Mouse (Mus musculus) natural killer cell, adult 2 months (primary cell): Measurements from ENCODE around the gene Kcnip2.

Experiments used
- DNase-seq, 2 experiments: peaks; one replicate each; pipeline ENCODE4 v3.0.0; 2022; ENCODE audit warnings: low spot score in 2 of 2

The Kcnip2 gene

DNA sequence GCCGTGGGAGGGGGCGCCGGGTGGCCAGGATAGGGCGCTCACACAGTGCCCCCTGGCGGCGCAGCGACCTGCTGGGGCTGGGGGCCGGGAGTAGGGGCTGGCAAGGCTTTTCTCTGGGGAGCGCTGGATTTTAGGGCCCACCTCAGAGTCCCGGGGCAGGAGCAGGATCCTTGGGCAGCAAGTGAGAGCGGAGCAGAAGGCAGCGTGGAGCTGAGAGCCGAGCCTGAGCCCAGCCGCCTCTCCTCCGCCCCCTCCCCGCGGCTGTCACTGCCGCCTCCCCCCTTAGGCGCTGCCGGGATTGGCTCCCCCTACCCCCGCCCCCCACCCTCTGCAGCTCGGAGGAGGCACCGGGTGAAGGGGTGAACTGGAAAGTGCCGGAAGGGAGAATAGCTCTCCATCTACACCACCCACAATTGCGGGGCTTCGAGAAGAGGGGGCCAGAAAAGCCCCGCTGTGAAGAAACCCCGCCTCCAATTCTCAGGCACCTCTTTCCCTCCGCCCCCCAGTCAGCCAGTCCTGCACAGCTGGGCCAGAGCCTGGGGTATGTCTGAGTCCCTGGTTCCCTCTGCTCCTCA is at the start of gene Kcnip2:
Gene Kcnip2 (minus strand): TSS at position 231 of the 575 bp plus-strand sequence.
- no peak for DNase-seq

DNA sequence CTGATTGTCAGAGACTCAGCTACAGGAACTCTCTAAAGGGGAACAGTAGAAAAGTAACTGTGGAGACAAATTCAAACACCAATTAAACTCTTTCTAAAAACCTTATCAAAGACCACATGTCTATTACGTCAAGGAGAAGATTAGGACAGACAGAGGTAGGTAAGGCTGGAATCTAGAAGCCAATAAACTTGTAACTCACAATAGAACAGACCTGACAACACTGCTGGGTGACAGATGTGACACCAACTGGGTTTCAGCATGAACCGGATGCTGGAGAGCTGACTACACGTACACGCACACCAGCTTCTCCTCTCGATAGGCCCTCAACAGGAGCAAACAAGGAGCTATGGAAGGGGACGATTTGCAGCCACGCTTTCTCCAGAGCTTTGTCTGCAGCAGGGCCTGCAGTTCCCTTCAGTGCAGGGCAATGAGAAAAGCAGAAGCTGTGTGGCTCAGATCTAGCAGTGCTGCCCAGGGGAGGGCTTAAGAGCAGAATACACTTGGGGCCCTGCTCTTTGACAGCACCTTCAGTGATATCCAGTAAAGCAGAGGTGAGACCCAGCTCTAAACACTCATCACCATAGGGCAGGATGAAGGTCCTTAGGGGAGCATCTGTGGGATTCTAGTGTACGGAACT is 39.5 kb upstream of the Kcnip2 start:
- no peak for DNase-seq

DNA sequence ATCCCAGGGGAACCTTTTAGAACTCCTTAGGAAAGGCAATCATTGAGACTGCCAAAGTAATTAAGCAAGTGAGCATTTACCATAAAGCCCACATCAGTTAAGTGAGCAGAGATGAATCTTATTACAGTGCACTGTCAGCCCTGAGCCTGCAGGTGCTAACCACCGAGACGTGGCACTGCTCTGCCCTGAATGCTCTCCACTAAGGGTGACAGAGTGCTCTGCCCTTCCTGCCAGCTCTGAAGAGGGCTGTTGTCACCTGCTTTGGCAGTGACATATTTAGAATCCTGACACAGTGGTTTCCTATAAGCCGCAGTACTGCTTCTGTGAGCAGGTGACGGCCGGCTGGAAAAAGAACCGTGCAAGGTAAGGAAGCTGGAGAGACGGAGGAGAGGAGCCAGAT is 38.7 kb upstream of the Kcnip2 start:
- peak; percentile 8 to 13 for DNase-seq

DNA sequence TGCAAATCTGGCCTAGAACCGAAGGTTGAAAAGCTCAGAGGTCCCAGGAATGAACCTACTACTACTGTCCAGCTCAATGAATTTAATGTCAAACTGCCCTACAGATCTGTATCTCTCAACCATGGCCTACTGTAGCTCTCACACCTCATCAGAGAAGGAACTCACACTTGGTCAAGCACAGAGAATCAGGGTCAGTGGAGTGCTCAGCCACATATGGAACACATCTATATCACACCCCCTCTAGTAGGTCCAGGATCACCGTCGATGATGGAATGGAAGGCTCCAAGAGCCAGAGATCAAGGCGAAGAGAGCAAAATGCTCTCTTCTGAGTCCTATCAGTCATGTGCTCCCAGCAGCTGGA is 31.9 kb upstream of the Kcnip2 start:
- no peak for DNase-seq

DNA sequence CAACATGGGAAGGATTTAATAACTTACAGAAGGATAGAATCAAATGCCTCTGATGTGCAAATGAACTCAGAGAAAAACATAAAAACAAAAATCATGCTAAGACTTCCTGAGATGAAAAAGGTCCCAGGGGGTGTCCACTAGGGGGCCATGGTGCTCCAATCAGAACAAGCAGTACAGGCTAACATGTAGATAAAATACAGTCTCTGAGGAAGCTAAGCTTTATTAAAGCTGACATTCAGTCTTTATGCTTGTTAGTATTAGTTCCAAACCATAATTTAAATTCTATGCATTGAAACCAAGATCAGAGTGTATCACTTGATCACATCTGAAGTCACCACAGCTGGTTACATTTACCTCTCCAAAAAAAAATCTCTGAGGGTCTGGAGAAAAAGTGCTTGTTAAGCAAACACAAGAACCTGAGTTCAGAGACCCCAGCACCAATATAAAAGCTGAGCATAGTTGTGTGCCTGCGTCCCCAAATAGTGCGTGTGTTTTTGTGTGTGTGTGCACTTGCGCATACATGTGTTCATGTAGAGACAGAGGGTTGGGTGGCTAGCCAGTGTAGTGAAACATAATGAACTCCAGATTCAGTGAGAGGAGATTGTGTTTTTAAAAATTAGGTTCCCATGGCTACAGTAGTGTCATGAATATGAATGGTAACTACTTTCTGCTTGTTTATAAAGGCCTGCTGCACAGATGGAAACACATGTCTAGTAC is 31.3 kb upstream of the Kcnip2 start:
- DNase-seq = peak in 1 of 2 experiments; percentile 17

DNA sequence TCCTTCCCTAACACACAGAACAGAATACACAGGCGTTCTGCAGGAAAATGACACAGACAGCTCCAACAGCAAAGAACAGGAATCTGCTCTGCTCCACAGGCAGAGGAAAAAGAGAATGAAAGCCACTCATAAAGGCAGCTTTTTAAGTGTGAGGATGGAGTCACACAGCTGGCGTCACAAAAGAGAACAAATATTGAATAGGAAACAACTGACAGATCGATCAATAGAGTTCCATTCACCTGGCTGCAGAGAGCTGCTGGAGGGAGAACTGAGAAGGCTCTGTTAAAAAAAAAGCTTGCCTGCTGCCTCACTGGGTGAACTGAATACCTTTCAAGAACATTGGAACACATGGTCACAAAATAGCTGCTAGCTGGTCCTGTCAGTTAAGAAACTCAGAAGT is 28.3 kb upstream of the Kcnip2 start:
- DNase-seq = no peak

DNA sequence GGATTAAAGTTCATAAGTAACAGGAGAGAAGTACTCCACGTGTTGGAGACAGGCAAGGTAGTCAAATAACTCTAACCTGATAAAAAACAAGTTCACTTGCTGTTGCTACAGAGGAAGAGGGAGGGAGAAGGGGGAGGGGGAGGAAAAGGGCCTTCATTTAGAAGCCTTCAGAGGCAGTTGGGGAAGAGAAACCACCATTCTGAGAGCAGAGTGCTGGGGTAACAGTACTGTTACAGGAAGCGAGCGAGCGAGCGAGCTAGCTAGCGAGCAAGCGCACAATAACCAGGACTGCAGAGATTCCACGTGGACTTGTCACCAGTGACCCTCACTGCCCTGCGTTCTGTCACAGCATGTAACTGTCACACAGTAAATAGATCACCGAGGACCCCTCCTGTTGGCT is 27.6 kb upstream of the Kcnip2 start:
- DNase-seq = peak in 1 of 2 experiments; percentile 20

DNA sequence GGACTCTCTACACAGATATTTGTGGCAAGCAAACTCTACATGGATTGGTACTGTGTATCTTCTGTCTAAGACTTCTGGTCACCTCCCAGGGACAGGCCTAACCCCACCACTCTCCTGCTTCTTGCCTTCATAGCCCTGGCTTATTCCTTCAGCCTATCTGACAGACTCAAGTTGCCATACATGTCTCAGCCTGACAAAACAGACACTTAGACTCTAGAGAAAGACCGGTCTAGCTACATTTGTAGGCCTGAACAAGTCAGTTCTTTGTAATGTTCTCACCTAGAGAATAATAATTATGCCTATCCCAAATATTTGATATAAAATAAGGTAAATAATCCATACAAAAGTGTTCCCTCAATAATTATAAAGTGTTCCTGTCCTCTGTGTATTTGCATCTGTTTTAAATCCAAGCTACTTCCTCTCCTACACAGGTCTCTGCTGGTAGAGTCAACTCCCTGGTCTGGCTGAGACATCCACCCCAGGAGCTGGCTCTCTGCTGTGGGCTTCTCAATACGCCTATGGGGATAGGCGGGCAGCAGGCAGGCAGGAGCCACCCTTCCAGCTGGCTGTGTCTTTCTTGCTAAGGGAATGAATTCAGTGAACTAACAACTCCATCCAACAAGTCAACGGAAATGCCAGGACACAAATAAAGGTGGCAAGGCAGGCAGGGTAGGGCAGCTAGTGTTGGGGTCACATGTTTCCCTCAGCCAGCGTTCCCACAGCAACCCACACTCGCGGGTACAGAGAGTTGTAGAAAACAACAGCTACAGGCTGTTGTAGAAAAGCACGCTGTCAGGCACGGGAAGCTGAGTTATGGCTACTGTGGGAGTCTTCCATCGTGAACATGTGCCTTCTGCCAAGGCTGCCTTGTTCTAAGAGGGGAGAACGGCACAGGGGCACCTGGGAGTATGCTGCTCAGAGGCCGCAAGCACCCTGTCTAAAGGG is 21.5 kb upstream of the Kcnip2 start:
- DNase-seq = no peak

DNA sequence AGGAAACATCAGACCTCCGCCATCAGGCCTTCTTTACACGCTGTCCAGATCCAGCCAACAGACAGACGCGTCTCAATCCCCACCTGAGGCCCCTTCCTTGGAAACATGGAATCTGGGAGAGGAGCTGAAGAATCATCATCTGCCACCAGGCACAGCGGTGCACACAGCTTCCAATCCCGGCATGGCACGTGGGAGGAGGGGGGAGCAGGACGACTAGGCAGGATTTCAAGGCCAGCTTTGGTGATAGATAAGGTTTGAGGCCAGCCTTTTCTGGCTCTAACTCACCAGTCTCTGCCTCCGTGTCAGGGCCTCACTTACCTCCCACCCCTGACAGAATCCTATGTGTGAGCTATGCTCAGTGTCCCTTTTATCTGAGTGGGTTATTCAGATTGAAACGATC is 19.6 kb upstream of the Kcnip2 start:
- DNase-seq = no peak

DNA sequence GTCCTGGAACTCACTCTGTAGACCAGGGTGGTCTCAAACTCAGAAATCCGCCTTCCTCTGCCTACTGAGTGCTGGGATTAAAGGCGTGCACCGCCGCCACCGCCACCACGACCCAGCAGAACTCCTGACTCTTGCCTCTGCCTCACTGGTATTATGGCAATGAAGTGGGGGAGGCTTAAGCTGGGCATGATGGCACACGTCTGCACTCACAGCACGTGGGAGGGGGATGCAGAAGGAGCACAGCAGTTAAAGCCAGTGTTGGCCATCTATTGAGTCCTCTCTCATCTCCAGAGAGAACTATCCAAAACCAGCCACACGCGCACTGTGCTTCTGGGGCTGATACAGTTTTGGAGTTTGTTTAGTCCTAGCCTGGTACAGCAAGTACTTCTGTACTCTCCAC is 17.8 kb upstream of the Kcnip2 start:
- no peak for DNase-seq

DNA sequence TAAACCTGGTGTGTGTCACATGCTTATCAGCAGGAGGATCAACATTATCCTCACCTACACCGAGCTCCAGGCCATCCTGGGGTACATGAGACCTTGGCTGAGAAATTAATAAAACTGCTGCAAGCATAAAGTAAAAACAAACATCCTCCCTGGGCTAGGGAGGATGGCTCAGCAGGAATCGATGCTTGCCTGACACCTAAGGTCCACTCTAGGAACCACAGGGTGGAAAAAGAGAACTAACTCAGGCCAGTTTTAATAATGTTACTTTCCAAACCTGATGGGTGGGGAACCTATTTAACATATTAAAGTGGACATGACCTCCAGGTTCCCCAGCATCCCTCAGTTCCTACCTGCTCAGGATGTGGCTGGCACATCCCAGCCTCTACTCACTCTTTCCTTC is 14.8 kb upstream of the Kcnip2 start:
- DNase-seq = no peak

DNA sequence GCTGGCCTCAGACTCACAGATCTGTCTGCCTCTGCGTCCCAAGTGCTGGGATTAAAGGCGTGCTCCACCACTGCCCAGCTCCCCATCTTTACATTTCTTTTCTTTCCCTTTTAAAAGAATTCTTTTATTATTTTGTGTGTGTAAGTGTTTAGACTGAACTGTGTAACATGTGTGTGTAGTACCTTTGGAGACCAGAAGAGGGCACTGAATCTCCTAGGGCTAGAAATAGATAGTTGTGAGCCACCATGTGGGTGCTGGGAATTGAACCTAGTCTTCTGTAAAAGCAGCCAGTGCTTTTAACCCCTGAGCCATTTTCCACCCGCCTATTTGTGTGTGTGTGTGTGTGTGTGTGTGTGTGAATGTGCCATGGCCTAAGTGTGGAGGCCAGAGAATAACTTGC is 11.9 kb upstream of the Kcnip2 start:
- no peak for DNase-seq

DNA sequence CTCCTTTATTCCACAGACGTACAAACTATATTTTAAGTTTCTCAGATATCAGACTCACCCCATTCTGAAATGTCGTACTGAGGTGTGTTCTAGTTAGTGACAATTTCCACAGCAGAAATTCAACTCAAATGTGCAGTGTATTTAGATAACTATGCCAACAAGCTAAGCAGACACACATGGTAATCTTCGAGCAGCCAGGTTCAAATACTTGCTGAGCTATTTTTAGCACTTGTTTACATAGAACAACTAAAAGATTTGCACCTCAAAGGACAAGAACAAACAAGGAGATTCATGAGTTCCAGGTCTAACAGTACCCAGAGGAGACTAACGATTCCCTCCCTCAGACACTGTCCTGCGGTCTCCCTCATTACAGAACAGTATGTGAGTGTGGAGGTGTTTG is 11.3 kb upstream of the Kcnip2 start:
- no peak for DNase-seq

DNA sequence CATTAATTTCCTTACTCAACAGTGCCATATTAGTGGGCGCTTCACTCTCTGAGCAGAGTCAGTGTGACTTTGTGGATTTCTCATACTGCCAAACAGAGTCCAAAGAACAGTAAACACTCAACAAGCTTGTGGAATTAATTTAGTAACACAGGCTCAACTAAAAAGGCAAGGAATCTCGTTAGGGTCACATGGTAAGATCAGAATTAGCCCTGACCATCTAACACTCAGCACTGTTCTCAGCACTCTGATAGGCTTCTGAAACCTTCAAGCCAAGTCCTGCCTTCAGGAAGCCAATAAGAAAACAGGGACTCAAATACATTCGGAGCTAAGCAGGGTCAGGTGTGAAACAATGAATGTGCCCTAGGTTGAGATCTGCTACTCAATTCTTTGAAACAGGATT is 10.3 kb upstream of the Kcnip2 start:
- DNase-seq = no peak

DNA sequence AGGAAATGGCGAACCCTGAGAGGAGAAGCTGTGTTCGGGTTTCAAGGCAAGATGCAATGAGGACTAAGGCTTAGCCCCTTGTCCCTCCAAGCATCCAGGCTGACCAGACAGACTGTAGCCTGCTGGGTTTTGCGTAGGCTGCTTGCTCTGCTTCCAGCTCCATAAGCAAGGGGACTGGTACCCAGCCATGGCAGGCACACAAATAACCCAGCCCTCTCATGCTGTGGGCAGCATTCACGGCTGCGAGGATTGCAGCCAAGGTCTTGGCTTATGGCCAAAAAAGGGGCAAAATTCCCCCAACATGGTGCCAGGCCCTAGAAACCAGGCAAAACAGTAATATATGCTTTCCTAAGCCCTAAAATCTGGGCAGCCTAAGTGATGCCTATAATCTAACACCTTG is 6.0 kb upstream of the Kcnip2 start:
- DNase-seq = no peak

DNA sequence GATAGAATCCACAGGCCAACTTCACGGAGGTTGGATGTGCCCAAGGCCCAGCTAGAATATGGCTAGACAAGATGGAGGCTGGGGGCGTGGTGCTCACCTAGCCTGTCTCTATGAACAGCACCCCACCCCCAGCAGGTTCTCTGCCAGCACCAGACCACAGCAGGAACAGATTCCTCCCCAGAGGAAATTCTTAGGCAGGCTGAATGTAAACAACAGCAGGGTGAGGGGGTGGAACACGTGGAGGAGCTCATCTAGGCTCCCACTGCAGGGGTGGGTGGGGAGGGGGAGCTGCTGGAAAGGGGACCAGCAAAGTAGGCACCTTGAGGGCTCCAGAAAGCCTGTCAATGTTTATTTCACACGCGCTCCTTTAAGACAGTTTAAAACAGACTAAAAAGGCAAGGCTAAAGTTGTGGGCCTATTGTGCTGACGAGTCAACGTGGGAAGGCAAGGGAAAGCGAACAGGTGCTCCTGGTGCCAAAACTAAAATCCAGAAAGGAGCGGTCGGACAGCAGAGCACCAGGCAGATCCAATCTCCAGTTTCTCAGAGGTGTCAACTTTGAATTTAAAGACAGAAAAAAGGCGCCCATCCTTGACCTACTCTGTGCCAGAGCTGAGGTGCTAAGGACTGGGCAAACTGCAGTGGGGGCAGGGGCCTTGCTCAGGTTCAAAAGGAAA is 2.1 kb upstream of the Kcnip2 start:
- no peak for DNase-seq

DNA sequence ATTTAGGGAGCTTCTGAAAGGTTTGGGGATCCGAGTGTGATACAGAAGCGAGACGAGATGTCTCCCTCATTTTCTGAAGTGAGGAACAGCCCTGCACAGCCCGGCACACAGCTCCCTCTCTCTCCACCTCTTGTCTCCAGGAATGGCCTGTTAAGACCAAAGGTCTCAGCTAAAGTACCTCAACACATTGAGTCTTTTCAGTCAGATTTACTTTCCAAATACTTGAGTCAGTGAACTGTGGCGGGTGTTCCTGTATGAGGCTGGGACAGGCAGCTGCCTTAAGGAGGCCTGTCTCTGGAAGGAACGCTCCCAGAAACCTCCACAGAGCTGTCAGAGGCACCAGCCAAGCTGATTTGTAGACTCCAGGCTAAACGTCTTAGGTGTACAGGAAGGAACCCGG is 866 bp upstream of the Kcnip2 start:
- no peak for DNase-seq

DNA sequence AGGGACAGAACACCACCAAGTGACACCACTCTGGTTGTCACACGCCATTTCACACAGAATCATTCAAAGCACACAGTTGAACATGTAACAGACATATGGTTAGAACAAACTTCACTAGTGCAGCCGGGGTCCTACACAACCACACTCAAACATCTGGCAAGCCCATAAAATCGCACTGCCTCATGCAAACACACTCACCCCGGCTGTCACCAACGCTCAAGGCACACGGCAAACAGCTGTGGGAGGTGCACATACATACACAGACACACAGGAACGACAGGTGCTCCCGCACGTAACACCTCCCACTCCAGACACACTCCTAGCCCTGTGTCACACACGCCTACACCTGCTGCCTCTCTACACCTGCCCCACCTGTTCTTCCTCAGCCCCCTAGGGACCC is 691 bp downstream of the Kcnip2 start:
- no peak for DNase-seq

DNA sequence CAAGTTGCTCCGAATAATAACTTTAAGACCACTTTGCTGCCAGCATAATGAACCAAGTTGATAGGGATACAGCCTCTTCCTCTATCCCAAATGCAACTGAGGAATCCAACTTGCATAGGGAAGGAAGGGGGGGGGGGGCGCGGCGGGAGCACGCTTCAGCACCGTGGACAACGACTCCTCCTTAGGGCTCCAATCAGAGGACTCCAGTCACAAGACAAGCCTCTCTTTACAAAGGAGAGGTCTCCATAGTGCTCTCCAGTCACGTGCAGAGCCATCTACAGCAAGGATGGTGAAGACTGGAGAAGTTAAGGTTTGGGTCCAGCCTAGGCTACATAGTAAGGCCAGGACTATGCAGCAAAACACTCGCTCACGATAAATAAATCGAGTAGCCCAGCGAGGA is 2.1 kb downstream of the Kcnip2 start:
- no peak for DNase-seq

DNA sequence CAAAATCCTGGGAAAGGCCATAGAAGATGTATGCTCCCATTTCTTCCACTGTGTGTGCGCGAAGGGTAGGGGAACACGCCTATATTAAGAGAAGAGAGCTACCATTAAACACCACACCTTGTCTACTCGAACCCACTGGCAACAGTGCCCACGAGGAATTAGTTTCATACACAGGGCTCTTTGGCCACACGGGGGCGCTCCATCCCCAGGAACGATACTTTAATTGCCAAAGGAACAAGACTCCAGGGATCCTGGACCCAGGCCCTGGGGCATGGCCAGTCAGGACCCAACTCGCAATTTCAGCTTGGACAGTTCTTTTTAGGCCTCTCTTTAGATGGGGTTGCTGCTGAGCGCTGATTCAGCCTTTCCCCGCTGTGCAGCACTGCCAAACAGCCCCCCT is 2.6 kb downstream of the Kcnip2 start:
- DNase-seq = peak; percentile 59 to 80

DNA sequence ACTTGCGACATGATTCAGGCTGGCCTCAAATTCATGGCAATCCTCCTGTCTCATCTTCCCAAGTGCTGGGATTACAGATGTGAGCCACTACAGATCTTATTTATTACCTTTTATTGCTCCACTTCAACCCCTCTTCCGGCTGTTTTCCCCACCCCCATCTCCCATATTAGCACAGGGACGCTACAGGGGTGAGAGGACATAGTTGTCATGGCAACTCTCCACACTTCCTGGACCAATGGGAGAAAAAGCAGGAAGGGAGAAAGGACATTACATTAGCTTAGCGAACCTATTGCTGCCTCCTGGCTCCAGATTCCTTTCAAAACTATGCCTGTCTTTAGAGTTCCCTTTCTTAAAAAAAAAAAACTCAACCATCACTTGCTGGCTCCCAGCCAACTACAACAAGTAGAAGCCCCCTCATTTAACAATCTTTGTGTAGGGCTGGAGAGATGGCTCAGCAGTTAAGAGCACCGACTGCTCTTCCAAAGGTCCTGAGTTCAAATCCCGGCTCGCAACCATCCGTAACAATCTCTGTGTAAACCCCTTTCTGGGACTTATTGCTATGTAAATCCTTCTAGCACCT is 3.1 kb downstream of the Kcnip2 start:
- DNase-seq = no peak
